Mouse (Mus musculus) brain, embryonic 18.5 days (tissue): Measurements from ENCODE around the gene R3hdm4.
"Not testable (repeated sequence)": the region's sequence is repeated elsewhere in the genome, so short reads cannot be mapped to it uniquely, and the experiment has no call there.

Source experiments
- DNase-seq: peaks from one replicate; pipeline ENCODE4 v3.0.0-alpha.2; 2012; ENCODE audit warnings: low read depth, low spot score

R3hdm4 gene

DNA sequence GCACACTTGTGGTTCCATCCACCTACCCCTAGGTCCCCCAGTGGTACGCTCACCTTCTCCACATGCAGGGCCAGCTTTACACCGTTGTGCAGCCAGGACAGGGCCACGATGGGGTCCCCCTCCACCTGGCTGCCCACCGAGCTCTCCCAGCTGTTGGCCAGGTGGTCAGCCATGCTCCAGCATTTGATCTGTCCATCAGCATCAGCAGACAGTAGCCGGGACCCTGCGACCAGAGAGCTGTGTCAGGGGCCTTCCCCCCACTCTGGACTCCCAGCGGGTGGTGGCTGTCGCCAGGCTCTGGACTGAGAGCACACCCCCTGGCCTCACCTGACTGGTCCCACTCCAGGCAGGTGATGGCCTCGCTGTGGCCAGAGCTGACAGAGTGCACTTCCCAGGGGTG lies 14.3 kb downstream of the R3hdm4 start:
- DNase-seq, result no peak

DNA sequence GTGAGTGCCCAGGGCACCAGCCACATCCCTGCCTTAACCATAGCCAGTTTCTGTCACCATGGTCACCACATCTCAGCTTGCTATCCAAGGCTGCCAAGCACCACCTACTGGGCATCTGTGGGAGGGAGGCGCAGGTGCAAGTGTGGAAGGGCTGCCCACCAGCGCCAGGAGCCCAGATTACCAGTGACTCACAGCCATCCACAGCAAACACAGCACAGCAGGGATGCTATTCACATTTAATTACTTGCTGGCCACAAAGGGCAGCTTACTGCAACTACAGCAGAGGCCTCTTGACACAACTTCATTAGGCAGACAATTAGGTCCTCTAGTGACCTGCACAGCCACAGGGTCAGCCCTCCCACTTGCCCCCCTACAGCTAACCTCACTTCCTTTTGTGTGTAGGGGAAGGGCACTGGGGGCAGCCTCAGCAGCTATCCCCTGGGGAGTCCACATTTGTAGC lies 20.0 kb downstream of the R3hdm4 start:
- peak; percentile 28 for DNase-seq

DNA sequence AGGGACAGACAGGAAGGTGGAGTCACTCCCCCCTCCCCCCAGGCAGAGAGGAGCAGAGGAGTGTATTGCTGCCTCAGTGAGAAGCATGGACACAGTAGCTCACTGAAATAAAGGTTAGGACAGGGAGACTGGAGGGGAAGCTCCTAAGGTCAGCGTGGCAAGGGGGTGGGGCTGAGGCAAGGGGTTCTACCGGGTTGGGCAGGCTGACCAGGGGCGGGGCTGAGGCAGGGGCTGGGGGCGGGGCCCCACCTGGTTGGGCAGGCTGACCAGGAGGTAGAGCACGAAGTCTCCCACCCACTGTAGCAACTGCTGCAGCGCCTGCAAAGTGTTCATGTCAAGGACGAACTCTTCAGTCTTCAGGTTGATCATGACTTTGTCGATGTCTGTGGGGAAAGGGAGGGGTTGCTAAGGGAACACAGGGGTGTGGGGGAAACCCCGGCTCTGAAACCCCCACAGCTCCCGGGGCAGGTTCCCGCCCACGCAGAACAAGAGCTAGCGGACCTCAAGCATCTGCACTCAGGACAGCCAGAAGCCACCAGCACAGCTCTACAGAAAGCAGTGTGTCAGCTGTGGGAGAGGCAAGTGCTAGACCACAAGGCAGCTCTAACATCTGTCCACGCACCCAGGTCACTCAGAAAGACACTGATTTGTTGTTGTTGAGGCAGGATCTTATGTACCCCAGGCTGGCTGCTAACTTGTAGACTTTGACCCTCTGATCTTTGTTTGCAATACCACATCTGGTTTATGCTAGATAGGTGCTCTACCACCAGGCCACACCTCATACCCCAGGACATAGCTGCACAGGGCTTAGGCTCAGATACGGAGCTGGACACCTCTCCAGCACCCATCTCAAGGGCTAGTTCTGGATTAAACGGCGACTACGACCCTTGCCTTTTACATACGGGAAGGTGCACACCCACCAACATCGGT lies 23.4 kb downstream of the R3hdm4 start:
- no peak for DNase-seq

DNA sequence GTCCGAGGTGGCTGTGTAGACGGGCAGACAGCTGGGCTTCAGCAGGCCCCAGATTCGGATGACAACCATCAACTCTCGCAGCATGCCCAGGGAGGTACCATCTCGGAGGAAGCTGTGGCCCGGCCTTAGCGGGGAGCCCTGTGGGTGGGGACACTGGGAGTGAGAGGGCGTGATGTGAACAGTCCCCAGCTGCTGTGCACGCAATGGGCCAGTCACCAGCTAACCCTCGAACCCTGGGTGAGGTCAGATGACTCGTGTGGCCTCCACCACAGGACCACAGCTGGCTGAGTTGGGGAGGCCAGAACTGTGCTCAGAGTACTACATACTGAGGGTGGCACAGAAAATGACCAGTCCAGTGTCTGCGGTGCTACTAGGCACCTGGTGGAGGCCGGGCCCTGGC lies 24.2 kb downstream of the R3hdm4 start:
- DNase-seq, result no peak

DNA sequence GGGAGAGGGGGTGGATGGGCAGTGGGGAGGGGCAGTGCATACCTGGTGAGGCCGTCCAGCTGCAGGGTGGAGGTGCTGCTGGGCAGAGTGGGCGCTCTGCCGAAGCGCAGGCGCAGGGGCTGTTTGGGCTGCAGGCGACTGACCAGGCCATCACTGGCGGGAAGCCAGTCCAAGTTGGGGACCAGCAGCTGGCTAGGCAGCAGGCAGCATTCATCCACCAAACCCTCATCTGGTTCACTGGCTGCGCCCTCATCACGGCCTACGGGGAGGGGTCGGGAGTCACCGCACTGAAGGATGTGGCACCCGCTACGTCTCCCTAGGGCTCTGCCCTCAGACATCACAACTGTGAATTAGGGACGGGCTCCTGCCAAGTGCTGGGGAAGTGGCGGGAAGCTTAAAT lies 24.7 kb downstream of the R3hdm4 start:
- DNase-seq, result no peak

- not testable (repeated sequence) for DNase-seq
These were observed 28.4 kb downstream of the R3hdm4 start for GRCm38 (mm10) chr10:79892451-79893118.

DNA sequence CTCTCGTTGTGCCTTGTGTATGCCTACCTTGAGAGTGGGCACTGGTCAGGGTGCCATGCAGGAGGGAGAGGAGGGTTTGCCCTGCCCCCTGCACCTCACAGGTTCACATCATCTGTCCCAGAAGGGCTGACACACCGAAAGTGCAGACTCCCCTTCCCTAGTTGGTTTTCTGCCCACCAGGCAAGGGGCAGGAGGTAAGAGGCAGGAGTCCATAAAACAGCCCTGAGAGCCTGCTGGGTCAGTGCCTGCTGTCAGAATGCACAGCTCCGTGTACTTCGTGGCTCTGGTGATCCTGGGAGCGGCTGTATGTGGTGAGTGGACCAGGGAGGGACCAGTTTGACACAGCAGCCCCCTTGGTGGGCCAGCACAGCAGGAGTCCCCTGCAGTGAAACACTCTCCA lies 30.3 kb downstream of the R3hdm4 start, which contains the start of gene Cfd:
TSS of gene Cfd (plus strand) at position 184 of the 400 bp plus-strand sequence.
- no peak for DNase-seq

DNA sequence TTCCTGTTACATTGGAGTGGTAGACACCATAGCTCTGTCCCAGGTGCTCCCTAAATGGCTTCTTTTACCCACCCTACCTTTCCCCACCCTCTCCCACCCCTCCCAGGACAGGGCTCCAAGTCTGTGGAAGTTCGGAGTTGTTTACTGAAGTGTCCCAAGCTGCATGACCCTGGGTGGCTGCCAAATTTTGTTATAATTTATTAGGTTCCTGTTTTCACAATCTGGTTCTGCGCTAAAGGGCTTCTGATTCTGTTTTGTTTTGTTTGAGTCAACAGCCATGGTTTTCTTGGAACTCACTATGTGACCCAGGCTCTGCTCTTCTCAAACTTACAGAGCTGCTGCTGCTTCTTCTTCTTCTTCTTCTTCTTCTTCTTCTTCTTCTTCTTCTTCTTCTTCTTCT lies 31.6 kb downstream of the R3hdm4 start:
- no peak for DNase-seq

DNA sequence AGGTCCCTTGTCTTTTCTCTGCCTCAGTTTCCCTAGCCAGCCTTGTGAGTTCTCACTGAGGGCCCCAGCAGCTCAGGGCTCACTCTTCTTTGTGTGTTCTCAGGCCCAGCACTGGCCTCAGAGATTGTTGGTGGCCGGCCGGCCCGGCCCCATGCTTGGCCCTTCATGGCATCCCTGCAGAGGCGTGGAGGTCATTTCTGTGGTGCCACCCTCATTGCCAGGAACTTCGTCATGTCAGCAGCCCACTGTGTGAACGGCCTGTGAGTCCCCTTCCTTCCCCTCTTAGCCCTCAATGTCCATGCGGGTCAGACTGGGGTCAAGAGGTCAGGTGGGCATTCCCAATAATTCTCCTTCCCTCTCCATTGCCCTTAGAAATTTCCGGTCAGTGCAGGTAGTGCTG lies 34.4 kb downstream of the R3hdm4 start:
- no peak for DNase-seq

- DNase-seq, result no peak
These were observed 35.0 kb downstream of the R3hdm4 start, which contains the start of gene Elane for GRCm38 (mm10) chr10:79886054-79886453. Gene Elane, plus strand, starts transcription at chr10:79886247.

GRCm38 (mm10) chr10:79884938-79885337 lies 36.1 kb downstream of the R3hdm4 start:
- DNase-seq, result not testable (repeated sequence)

GRCm38 (mm10) chr10:79884446-79884845 lies 36.6 kb downstream of the R3hdm4 start:
- DNase-seq, result no peak

DNA sequence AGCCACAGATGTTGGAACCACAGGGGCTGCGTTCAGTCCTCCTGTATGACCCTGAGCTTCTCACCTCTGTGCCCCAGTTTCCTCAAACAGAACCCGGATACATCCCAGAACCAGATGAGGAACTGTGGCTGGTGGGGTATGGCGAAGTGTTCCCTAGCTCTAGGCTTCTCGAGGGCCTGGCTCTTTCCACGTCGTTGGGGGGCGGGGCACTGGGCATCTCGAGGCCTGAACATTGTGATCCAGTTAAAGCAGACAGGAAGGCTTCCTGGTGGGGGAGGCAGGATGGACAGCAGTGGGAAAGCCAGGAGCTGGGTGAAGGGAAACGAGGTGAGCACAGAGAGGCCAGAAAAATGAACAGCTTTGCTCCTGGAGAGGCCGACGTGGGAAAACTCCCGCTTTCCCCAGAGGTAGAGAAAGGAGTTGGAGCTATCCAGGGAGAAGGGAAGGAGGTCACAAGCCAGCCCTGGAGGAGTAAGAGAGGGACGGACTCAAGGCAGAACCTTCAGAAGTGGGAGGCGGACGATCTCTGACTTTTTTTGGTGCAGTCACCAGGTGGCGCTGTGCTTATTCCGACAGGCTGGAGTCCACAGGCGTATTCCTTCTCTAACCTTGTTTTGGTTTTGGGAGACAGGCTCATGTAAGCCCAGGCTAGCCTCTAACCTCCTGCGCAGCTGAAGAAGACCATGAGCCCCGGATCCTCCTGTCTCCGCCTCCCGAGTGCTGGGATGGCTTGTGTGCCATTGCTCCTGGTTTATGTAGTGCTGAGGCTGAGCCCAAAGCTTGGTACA lies 37.5 kb downstream of the R3hdm4 start:
- no peak for DNase-seq

- DNase-seq, result no peak
These were observed 39.0 kb downstream of the R3hdm4 start for GRCm38 (mm10) chr10:79881981-79882380.

GRCm38 (mm10) chr10:79880721-79881120 lies 40.3 kb downstream of the R3hdm4 start:
- no peak for DNase-seq

DNA sequence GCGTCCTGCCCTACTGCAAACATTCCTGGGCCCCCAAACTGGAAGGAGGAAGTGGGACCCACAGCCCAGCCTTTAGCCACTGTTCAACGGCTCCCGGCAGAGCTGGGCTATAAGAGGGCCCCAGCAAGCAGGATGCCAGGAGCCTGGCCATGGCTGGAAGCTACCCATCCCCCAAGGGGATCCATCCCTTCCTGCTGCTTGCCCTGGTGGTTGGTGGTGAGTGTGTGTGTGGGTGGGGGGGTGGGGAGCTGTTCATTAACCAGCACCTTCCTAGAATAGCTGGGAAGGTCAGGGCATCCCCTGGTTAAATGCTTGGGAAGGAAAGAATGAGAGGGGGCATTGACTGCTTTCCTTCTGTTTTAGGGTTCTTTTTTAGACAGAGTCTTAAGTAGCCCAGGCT lies 41.5 kb downstream of the R3hdm4 start:
- no peak for DNase-seq

GRCm38 (mm10) chr10:79877757-79878156 lies 43.3 kb downstream of the R3hdm4 start:
- no peak for DNase-seq

- DNase-seq, result no peak
These were observed 43.8 kb downstream of the R3hdm4 start for GRCm38 (mm10) chr10:79877174-79877573.

DNA sequence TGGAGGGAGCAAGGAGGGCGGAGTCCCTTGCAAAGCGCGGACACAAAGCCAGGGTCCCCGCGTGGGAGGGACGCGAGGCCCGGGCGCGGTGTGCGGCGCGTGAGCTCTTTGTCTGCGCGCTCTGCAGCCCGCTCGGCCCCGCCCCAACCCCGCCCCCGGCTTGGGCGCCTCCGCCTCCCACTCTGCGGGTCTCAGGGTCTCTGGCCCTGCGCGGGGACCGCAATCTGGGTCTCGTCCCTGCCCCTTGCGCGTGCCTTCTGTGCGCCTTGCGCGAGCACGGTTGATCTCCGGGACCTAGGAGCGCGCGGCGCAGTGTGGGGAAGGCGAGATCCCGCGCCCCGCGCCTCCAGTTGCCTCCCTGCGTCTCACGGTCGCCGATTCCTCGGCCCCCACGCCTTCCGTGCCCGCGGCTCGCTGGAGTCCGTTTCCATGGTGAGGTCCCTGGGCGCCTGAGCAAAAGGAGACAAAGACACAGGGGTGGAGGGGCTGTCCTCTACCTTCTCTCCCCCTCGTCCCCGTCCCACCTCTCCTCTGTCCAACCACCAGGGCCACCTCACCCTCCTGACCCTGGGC lies 46.6 kb downstream of the R3hdm4 start, which contains the start of the genes Prtn3 and Plppr3:
TSS of gene Prtn3 (plus strand) at position 187 of the 573 bp plus-strand sequence.
TSS of gene Plppr3 (minus strand) at position 345 of the 573 bp plus-strand sequence.
- DNase-seq, result peak; percentile 71

GRCm38 (mm10) chr10:79873715-79874289 lies 47.2 kb downstream of the R3hdm4 start:
- no peak for DNase-seq

DNA sequence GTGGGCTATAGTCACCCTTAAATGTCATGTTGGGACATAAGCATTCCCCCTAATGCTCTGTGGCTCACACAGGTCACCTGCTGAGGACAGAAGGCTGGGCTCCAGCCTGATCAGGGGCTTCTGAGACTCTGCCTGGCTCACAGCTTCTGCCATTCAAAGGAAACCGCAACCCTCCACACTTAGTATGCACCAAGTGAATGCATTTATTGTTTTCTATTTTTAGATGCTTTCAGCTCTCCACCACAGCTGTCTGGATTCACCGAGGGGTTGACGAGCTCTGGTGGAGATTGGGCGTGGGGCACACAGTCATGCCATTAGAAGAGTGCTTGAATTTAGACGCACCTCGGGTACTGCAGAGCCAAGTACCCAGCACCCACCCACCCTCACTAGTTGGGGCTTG lies 47.7 kb downstream of the R3hdm4 start:
- DNase-seq, result no peak
